Mouse (Mus musculus) right cerebral cortex, postnatal 36 days (tissue): ENCODE results near the gene Rtp1.

Experiments used
- DNase-seq, 2 experiments: peaks; one replicate each; pipeline ENCODE4 v3.0.0; 2022; ENCODE audit warnings: low spot score in 2 of 2, mixed read lengths in 1 of 2

Gene Rtp1

GRCm38 (mm10) chr16:23428647-23429319 lies at the start of gene Rtp1:
Gene Rtp1, plus strand, starts transcription at chr16:23429133.
- DNase-seq = no peak

- no peak for DNase-seq
These were observed 49.2 kb upstream of the Rtp1 start for GRCm38 (mm10) chr16:23379536-23380230.

- no peak for DNase-seq
These were observed 44.6 kb upstream of the Rtp1 start for GRCm38 (mm10) chr16:23384304-23384703.

DNA sequence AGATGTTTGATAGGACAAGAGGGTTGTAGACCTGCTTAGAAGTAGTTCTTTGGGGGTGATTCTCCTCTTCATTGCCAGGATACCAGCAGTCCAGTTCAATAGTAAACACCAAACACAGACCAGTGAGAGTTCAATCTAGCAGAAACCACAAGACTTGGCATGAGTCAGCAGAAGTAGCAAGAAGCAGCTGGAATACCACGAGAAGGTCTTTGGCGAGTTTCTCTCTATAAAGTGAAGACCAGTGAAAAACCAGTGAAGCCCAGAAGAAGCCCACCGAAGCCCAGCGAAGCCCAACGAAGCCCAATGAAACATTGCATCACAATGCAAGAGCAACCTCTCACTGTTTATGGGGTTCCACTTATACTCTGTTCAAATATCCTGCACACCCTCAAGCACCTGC lies 31.0 kb upstream of the Rtp1 start:
- DNase-seq = no peak

DNA sequence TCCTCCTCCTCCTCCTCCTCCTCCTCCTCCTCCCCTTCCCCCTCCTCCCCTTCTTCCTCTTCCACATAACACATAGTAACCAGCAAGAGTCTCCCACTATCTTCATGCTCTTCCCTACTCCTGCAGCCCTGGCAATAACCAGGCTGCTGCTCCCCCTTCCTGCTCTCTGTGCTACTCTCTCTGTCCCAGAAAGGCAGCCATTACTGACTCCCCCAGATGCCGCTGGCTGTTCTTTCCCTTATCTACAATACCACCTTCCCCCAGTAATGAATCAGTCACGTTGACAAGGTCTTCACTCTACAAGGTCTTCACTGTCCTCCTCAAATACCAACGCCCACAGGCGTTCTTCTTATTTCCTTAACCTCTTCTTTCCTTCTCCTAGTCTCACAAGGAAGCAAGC lies 27.5 kb upstream of the Rtp1 start:
- DNase-seq = no peak

DNA sequence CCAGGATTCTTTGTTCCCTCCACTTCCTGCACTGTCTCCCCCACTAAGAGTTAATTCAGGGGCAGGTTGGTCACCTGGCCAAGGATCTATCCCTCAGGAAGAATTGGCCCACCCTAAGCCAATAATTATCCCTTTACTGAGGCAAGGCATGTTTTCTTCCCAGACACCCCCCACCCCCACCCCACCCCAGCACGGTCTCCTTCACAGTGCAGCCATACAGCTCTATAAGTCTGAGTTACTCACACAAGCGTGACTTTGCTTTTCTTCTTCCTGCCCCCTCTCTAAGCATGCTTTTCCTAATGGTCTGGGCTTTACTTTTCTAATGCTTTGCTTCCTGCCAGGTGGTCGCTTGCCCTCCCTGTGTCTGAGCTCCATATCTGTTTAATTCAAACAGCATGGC lies 27.0 kb upstream of the Rtp1 start:
- DNase-seq = no peak

GRCm38 (mm10) chr16:23403008-23403755 lies 25.8 kb upstream of the Rtp1 start:
- DNase-seq = peak; percentile 57 to 58

DNA sequence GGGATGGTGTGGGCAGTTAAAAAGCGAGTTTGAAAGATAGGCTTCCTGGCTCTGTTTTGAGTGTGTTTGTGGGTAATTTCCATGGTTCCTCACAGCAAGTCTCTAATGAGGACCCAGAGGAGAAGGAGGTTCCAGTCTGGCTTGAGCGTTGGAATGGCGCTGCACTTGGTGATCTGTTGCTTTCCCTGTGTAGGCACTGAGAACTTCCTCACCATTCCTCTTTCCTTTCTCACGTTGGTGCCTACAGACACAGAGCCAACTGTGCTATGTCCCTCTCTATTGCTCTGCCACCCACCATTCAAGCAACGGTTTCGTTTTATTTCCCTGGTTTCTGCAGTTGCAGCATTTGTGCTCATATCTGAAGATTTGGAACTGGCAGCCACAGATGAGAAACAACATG lies 16.0 kb upstream of the Rtp1 start:
- DNase-seq = no peak

GRCm38 (mm10) chr16:23416261-23416656 lies 12.7 kb upstream of the Rtp1 start:
- DNase-seq = no peak

DNA sequence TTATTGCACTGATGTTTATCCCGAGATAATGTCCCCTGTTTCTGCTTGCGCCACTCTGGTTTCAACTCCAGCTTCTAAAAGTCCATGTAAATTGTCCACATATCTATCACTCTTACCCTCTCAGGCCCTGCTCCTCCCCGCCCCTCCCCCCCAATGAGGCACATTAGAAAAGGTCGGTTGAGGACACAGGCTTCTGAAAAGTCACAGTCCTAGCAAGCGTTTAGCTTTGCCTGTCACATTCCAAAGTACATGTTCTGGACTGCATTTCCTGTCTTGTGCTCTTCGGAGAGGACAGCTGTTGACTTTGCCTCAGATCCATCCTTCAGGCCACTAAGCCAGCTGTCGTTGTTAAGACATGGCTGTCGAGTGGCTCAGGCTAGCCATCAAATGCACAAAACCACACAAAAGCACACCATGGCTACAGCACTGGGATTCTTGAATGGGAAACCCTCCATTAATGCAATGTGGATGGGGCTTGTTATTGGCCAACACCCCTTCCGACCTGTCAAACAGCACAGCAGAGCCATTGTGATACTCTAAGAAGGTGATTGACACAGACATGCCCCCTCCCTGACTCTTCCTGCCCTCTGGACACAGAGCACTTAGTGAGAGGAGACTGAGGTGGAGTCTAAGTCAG lies 12.2 kb upstream of the Rtp1 start:
- DNase-seq = no peak

GRCm38 (mm10) chr16:23417456-23418240 lies 11.3 kb upstream of the Rtp1 start:
- DNase-seq = no peak

DNA sequence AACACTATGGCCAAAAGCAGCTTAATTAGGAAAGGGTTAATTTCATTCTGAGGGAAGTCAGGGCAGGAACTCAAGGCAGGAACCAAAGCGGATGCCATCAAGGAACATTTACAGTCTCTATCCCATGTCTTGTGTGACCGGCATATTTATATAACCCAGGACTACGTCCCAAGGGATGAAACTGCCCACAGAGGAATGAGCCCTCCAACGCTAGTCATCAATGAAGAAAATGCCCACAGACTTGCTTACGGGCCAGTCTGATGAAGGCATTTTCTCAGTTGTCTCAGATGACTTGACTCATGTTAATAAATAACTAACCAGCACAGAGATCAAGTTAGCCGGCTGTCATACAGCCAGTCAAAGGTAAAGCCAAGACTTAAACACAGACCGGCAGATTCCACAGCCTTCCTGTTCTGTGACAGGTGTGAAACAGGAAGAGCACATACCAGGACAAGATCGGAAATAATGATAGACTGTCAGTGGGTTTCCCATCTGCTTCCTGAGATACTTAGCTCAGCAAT lies 9.3 kb upstream of the Rtp1 start:
- no peak for DNase-seq

DNA sequence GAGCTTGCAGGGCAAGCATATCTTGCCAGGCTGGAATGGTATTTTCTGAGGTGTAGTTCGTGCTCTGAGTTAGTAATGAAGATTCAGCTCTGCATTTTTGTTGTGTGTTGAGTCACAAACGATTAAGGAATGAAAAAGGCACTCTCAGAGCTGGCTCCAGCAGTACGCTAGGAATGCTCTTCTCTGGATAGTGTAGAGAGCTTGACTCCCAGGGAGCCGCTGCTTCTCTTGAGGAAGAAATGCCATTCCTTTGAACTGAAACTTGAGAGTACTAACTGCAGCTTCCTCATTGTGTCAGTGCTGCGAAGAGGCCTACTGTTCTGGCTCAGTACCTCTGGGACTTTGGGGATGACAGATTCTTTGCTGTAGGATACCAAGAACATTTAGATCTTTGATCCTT lies 5.1 kb upstream of the Rtp1 start:
- no peak for DNase-seq

GRCm38 (mm10) chr16:23427701-23428100 lies 1.2 kb upstream of the Rtp1 start:
- DNase-seq = no peak

- DNase-seq = no peak
These were observed 1.1 kb downstream of the Rtp1 start for GRCm38 (mm10) chr16:23429991-23430390.

DNA sequence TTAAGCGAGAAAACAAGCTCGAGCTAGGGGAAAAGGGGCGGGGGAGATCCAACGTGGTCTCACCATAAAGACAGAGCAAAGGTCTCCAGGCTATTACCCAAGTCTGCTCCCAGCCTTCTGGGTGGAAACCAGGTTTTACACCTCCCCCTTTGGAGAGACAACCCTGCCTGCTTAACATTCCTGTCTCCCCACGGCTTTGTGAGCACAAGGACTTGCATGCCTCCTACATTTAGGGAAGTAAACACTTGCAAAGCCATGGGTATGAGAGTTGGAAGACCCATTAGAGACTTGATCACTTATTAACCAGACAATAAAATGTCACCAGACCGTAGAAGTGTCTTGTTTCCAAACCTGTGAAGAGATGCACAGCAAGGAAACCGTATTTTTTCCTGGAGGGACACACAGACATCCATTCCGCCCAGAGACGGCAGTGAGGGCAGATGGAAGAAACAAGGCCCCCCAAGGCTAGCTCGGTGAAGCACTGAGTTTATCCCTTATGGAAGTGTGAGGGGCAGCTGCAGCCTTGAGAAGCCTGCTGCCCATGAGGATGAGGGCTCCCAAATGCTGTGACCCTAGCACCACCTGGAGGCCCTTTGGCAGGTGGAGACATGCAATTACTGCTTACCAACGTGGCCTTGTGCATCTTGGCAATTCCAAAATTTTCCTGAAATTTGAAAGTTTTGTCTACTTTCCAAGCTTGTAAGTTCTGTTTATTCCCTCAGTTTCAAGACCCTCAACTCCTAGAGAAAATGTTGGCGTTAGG lies 8.7 kb downstream of the Rtp1 start:
- no peak for DNase-seq

- DNase-seq = no peak
These were observed 15.3 kb downstream of the Rtp1 start for GRCm38 (mm10) chr16:23444231-23444630.

DNA sequence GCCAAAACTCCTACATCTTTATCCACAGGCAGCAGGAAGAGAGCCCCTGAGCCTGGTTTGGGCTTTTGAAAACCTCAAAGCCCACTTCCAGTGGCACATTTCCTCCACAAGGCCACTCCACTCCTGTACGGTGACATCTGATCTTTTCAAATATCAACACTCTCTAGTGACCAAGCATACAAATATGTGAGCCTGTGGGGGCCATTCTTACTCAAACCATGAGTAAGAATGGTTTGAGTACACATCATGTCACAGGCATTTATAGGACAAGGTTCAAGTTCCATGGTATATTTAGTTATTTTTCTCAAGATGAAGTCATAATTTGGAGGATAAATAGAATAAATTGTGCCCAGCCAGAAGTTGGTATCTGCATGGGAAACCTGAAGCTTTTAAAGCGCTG lies 21.0 kb downstream of the Rtp1 start:
- no peak for DNase-seq

DNA sequence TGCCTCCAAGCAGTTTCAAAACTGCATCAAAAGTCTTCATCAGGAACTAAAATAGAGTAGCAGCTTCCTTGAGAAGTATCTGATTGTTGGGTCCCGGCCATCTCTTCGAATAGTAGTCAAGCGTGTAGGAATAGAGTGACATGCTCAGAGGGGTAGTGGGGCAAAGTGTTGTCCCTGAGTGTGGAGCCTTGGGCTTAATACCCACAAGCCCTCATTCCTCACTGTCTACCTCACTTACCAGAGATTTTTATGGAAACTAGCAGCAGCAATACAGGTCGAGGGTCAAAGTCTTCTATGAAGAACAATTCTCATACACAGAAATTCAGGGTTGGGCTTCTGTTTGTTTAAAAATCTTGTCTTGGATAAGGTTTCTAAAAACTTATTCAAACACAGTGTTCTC lies 21.9 kb downstream of the Rtp1 start:
- DNase-seq = no peak

DNA sequence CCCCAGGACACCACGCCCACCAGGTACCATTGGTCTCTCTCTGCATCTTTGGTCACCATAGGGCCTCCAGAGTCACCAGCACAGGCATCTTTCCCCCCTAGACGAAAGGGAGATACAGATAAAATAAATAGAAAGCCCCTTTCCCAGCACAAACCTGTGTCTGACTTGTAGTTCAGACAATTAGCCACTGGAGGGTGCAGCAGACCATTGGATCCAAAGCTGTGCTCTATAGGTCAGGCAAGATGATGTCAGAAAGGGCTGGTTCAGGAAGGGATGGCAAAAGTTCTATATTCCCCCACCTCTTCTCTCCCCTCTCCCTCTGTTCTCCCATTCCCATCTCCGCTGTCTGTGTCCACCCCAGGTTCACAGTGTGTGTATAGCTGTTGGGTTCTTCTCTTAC lies 23.5 kb downstream of the Rtp1 start:
- peak in 1 of 2 experiments; percentile 12 for DNase-seq

DNA sequence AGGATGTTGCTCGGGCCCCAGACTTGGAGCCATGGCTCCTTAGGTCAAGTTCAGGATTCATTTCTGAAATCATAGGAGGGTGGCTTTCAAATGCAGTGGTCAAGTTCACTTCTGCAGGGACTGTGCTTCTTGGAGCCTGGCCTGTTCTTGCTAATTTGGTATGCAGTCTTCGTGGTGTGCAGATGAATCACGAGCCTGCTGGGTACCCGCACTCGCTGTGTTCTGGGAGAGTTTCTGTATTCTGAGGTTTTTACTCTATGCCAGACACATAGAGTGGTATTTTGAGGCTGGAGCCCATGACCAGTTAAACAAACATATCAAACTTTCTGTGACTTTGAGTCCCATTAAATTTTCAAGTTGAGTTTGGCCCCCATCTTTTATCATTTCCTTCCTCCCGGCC lies 25.4 kb downstream of the Rtp1 start:
- DNase-seq = no peak
